Mouse (Mus musculus) liver, adult 2 months (tissue): ENCODE data around the gene Orm1.

Experiments
- CTCF ChIP-seq: fragments of 200-500 bp; IDR thresholded peaks from 2 replicates; pipeline ENCODE4 v1.5.1; 2011; ENCODE audit warnings: low read depth, low read length, control low read depth
- POLR2A ChIP-seq: fragments of 200-500 bp; IDR thresholded peaks from 2 replicates; pipeline ENCODE4 v1.6.1; 2011; ENCODE audit warnings: low read length, control low read depth; ENCODE audit not compliant: insufficient read depth; ENCODE audit errors: extremely low read depth

- no peak for TF ChIP-seq CTCF
- TF ChIP-seq POLR2A: no peak
Measured at GRCm38 (mm10) chr4:63384262-63384661, 39.9 kb downstream of the Orm1 start.
